Mouse (Mus musculus) bone marrow, adult 2 months (tissue): ENCODE measurements around the gene Nop9.
"Not testable (repeated sequence)": the region's sequence is repeated elsewhere in the genome, so short reads cannot be mapped to it uniquely, and the experiment has no call there.

Source experiments
- CTCF ChIP-seq: fragments of 200-500 bp; IDR thresholded peaks from 2 replicates; pipeline ENCODE4 v1.5.1; 2011; ENCODE audit warnings: low read length, control low read depth; ENCODE audit not compliant: control insufficient read depth, insufficient read depth
- POLR2A ChIP-seq: fragments of 200-500 bp; IDR thresholded peaks from 2 replicates; pipeline ENCODE4 v1.6.1; 2011; ENCODE audit warnings: low read depth, mild to moderate bottlenecking, control low read depth, low read length, borderline replicate concordance; ENCODE audit not compliant: control insufficient read depth

- TF ChIP-seq POLR2A = not testable (repeated sequence)
- TF ChIP-seq CTCF = peak; percentile 75
These were observed 14.7 kb downstream of the Nop9 start for GRCm38 (mm10) chr14:55760156-55760555.
